Mouse (Mus musculus) retina, postnatal 7 days (tissue): ENCODE data around the gene Scaf4.
"Not testable (repeated sequence)": the region's sequence is repeated elsewhere in the genome, so short reads cannot be mapped to it uniquely, and the experiment has no call there.

ENCODE experiments used
- DNase-seq: peaks from one replicate; pipeline ENCODE4 v3.0.0-alpha.2; 2012; ENCODE audit warnings: low read depth, low spot score

Gene Scaf4

GRCm38 (mm10) chr16:90239128-90239746 lies 45.1 kb downstream of the Scaf4 start:
- no peak for DNase-seq

- no peak for DNase-seq
Measured at GRCm38 (mm10) chr16:90235188-90235587, 49.1 kb downstream of the Scaf4 start.

DNA sequence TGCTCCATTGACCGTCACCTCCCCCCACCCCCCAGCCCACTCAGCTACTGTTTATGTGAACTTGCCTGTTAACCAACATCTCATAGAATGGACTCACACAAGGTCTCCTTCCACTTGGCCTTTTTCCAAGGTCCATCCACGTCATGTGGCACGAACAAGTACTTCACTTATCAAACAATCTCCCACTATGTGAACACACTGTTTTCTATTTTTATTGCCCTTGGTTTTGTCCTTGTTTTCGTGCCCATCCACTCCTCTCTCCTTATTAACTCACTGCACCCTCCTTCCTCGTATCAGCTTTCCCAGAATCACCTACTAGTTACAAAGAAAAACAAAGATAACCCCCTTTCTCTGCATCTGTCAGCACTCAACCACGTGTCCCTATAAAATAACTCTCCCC lies 49.7 kb downstream of the Scaf4 start:
- no peak for DNase-seq

DNA sequence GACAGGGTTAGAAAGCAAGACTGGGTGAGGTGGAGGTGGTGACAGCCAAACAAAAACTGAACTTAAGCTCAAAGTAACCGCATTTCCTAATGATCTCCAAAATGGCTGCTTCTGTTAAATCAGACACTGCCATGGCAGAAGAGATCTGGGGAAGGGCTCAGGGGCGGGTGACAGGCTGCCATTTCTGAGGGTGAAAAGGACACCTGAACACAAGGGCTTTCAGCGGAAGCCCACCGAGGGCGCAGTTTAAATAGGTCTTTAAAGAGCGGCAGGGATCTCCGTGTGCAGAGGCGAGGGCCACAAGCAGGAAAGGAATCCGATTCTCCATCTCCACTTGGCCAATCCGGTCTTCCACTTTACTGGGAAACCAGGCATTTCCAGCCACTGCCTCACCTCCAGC lies 50.6 kb downstream of the Scaf4 start:
- DNase-seq: no peak

DNA sequence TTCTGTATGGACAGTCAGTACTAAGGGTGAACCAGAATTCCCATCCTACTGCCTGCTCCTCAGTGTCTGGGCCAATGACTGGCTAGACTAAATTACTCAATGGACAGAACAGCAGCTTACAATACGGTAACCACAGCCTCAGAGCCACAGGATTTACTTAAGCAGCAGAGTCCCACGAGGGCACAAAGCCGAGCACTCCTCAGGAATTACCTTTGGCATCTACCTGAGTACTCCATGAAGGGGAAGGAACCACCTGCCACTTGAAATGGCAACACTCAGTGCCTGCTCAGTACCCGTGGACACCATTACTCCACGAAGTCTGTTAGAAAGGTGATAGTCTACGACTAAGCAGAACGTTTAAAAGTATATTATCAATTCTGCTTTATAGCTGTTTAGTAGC lies 53.0 kb downstream of the Scaf4 start:
- DNase-seq: no peak

GRCm38 (mm10) chr16:90229897-90230296 lies 54.4 kb downstream of the Scaf4 start:
- no peak for DNase-seq

DNA sequence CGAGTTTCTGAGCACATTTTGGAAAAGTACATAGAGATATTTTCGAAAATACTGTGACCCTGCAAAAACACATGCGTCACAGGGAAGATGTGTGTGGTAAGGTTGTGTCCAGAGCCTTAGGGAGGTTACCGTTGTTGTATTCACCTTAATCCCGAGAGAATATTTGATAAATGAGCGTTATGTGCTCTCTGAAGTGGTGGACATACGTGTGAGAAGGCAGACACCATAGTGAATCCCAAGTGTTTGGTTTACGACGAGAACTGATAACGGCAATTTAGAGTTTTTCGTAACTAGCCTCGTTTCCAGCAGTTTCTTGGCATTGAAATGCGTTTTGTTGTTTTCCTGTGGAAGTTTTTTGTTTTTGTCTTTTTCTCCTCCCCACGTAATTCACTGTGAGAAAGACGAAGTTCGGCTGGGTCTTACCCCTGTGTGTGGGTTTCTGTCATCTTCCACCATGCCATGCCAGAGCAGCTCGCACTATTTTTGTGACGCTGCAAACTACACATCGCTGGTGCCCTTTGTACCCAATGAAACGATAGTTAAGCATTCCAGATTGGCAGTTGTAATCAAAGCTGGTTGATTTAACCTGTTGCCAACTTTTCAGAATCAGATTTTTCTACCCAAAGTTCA lies 62.7 kb downstream of the Scaf4 start:
- no peak for DNase-seq

- no peak for DNase-seq
Measured at GRCm38 (mm10) chr16:90220892-90221431, 63.3 kb downstream of the Scaf4 start.

- peak; percentile 95 for DNase-seq
Measured at GRCm38 (mm10) chr16:90220026-90220891, 64.0 kb downstream of the Scaf4 start, which contains the start of gene Sod1. TSS of gene Sod1 (plus strand) at chr16:90220754.

DNA sequence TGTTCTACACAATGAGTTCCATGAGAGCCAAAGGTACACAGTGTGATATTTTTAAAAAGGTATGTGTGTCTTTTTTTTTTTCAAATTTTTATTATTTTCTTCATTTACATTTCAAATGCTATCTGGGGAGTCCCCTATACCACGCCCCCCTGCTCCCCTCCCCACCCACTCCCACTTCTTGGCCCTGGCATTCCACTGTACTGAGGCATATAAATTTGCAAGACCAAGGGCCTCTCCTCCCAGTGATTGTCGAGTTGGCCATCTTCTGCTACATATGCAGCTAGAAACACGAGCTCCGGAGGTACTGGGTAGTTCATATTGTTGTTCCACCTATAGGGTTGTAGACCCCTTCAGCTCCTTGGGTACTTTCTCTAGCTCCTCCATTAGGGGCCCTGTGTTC lies 64.9 kb downstream of the Scaf4 start:
- DNase-seq: not testable (repeated sequence)

- DNase-seq: no peak
Measured at GRCm38 (mm10) chr16:90217926-90218325, 66.4 kb downstream of the Scaf4 start.

GRCm38 (mm10) chr16:90217356-90217755 lies 66.9 kb downstream of the Scaf4 start:
- DNase-seq: no peak

DNA sequence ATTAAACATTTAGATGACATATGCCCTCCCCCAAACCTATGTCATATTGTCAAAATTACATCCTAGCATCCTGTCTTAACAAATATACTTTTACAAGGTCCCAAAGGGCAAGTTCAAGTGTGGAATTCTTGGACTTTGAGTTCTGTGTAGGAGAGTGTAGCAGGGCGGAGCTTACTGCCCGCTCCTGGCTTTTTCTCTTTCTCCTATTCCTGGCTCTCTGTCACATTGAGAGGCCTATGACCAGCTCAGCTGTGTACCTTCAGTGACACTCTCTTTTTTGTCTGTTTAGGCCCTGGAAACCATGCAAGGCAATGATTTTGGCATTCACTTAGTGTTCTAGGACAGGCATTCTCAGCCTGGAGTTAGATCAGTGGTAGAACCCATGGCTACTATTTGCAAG lies 67.9 kb downstream of the Scaf4 start:
- DNase-seq: no peak

- DNase-seq: not testable (repeated sequence)
Measured at GRCm38 (mm10) chr16:90215879-90216278, 68.4 kb downstream of the Scaf4 start.

- DNase-seq: no peak
Measured at GRCm38 (mm10) chr16:90214731-90215565, 69.4 kb downstream of the Scaf4 start.

GRCm38 (mm10) chr16:90213477-90214339 lies 70.6 kb downstream of the Scaf4 start:
- no peak for DNase-seq

- DNase-seq: no peak
Measured at GRCm38 (mm10) chr16:90211767-90212166, 72.5 kb downstream of the Scaf4 start.

- no peak for DNase-seq
Measured at GRCm38 (mm10) chr16:90210717-90211116, 73.6 kb downstream of the Scaf4 start.

DNA sequence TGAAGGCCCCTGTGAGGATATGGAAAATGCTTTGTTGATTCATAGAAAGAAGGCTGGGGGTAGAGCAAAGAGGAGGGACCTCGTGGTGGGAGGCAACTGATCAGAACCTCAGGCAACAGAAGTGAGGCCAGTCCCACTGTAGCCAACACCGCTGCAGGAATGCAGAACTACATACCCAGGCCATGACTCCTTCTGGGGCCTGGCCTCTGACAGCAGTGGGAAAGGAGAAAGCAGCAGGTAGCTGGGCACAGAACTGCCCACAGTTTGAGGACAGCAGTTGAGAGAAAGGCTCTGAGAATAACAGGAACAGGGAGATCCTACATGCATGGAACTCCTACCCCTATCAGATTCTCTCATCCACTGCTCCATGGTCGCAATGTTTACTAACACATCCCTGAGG lies 75.3 kb downstream of the Scaf4 start:
- no peak for DNase-seq

DNA sequence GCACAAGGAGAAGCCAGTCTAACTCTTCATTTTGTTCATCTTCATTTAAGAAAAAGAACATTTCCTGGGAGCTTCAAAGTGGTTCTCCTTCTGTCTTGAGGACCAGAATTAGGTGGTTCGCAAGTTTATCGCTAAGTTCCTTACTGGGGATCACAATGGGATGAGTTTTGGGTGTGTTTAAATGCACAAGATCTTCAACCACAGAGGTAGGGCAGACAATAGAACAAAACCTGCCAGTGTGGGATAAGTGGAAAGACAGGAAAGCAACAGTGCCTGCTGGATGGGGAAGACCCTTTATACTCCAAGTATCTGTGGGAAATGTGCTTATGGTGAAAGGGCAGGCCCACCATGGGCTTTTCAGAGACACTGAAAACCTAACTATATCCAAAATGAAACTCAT lies 79.4 kb downstream of the Scaf4 start:
- no peak for DNase-seq
